Mouse (Mus musculus): Measurements from ENCODE around the gene Crat. TPM values are rescaled to one million over a fixed set of nuclear protein-coding genes. Genes with fewer than 3 reads are reported as not detected.
A peak's percentile ranks its signal among the peaks of the same experiment; 100 is the strongest.

The Crat gene
- polyA plus RNA-seq, 1 experiment: 22.5 TPM

GRCm38 (mm10) chr2:30440211-30440700 is 24.6 kb upstream of the Crat start:
- Histone ChIP-seq H3K27me3 (ENCODE audit: control insufficient read depth, insufficient read depth, insufficient read length) (no peaks in the 10 kb centered on the region), H3K36me3 (ENCODE audit: control insufficient read depth, insufficient read depth) (peaks cover 66% of the 10 kb centered on the region), H3K79me2 (ENCODE audit: control insufficient read depth, insufficient read depth) (peaks cover 27% of the 10 kb centered on the region), H3ac (ENCODE audit: control insufficient read depth, insufficient read length, low read depth) (peak overlapping the region; percentile 38), H3K79me3 (ENCODE audit: low read depth) (peaks cover 8% of the 10 kb centered on the region), H3K4me3 (ENCODE audit: insufficient read depth, poor library complexity, severe bottlenecking) (no peak overlapping the region)
- TF ChIP-seq CEBPB (IDR thresholded peaks at IDR 0.05; ENCODE audit: low read depth): no peak

DNA sequence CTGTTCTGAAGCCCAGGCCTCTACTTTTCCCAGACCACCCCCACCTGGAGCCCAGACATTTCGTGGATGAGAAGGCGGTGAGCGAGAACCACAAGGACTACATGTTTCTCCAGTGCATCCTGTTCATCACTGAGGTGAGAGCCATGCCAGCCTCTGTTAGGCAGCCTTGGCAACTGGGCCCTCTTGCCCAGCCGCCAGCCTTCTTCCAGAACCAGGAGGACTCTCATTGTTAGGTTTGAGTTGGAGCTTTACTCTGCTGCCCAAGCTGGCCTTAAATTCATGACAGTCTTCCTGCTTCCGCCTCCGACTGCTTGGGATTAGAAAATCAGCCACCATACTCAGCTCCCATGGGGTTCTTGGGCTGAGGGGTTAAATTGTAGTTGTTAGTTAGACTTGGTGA is 24.0 kb upstream of the Crat start:
- Histone ChIP-seq H3ac (ENCODE audit: control insufficient read depth, insufficient read length, low read depth) (no peak overlapping the region), H3K4me3 (ENCODE audit: insufficient read depth, poor library complexity, severe bottlenecking) (no peak overlapping the region), H3K79me3 (ENCODE audit: low read depth) (peaks cover 8% of the 10 kb centered on the region), H3K27me3 (ENCODE audit: control insufficient read depth, insufficient read depth, insufficient read length) (no peaks in the 10 kb centered on the region), H3K36me3 (ENCODE audit: control insufficient read depth, insufficient read depth) (peaks cover 65% of the 10 kb centered on the region), H3K79me2 (ENCODE audit: control insufficient read depth, insufficient read depth) (peaks cover 21% of the 10 kb centered on the region)
- no peak for TF ChIP-seq FOSL1 (IDR thresholded peaks at IDR 0.05; ENCODE audit: insufficient read depth, low read length, poor library complexity, severe bottlenecking)
- TF ChIP-seq CTCF (IDR thresholded peaks at IDR 0.05; ENCODE audit: control insufficient read depth, insufficient read depth, insufficient read length): no peak
- TF ChIP-seq MYOD1 (IDR thresholded peaks at IDR 0.05; ENCODE audit: control insufficient read depth, insufficient read length, low read depth): no peak
- no peak for TF ChIP-seq CEBPB (IDR thresholded peaks at IDR 0.05; ENCODE audit: low read depth)
- TF ChIP-seq MYOG (IDR thresholded peaks at IDR 0.05; ENCODE audit: control insufficient read depth, extremely low read depth, insufficient read length): no peak
- no peak for TF ChIP-seq MAX (IDR thresholded peaks at IDR 0.05)
- no peak for TF ChIP-seq USF1 (IDR thresholded peaks at IDR 0.05; ENCODE audit: low read depth)

DNA sequence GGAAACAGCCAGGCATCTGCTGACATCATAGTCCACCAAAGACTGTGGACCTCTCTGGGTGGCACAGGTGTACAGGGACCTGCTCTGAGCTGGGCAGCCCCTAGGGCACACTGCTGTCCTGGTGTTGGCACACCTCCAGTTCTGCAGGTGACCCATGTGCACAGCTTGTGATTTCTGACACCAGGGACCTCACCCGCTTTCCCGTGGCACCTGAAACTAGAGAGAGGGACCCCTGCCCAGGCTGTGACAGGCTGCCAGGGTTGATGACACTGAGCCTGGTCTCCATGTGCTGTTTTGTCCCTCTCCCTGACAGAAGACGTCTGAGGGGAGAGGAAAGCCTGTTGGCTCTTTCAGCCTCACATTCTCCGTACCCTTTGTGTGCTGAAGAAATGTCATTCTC is 22.2 kb upstream of the Crat start:
- H3K36me3 ChIP-seq (ENCODE audit: control insufficient read depth, insufficient read depth): peaks cover 65% of the 10 kb centered on the region
- no peaks in the 10 kb centered on the region for H3K79me3 ChIP-seq (ENCODE audit: low read depth)
- no peak for TF ChIP-seq CTCF (IDR thresholded peaks at IDR 0.05; ENCODE audit: control insufficient read depth, insufficient read depth, insufficient read length)
- H3K27me3 ChIP-seq (ENCODE audit: control insufficient read depth, insufficient read depth, insufficient read length): no peaks in the 10 kb centered on the region
- H3K79me2 ChIP-seq (ENCODE audit: control insufficient read depth, insufficient read depth): peaks cover 3% of the 10 kb centered on the region
- no peak overlapping the region for H3K4me3 ChIP-seq (ENCODE audit: insufficient read depth, poor library complexity, severe bottlenecking)
- no peak overlapping the region for H3ac ChIP-seq (ENCODE audit: control insufficient read depth, insufficient read length, low read depth)

GRCm38 (mm10) chr2:30436809-30437208 is 21.2 kb upstream of the Crat start:
- no peak for TF ChIP-seq FOSL1 (IDR thresholded peaks at IDR 0.05; ENCODE audit: insufficient read depth, low read length, poor library complexity, severe bottlenecking)
- no peak for TF ChIP-seq MAX (IDR thresholded peaks at IDR 0.05)
- no peak for TF ChIP-seq CEBPB (IDR thresholded peaks at IDR 0.05; ENCODE audit: low read depth)
- no peak for TF ChIP-seq CTCF (IDR thresholded peaks at IDR 0.05; ENCODE audit: control insufficient read depth, insufficient read depth, insufficient read length)
- Histone ChIP-seq H3K79me2 (ENCODE audit: control insufficient read depth, insufficient read depth) (no peaks in the 10 kb centered on the region), H3ac (ENCODE audit: control insufficient read depth, insufficient read length, low read depth) (no peak overlapping the region), H3K36me3 (ENCODE audit: control insufficient read depth, insufficient read depth) (peaks cover 66% of the 10 kb centered on the region), H3K27me3 (ENCODE audit: control insufficient read depth, insufficient read depth, insufficient read length) (no peaks in the 10 kb centered on the region), H3K4me3 (ENCODE audit: insufficient read depth, poor library complexity, severe bottlenecking) (no peak overlapping the region), H3K79me3 (ENCODE audit: low read depth) (no peaks in the 10 kb centered on the region)

- no peaks in the 10 kb centered on the region for H3K79me3 ChIP-seq (ENCODE audit: low read depth)
- no peaks in the 10 kb centered on the region for H3K27me3 ChIP-seq (ENCODE audit: control insufficient read depth, insufficient read depth, insufficient read length)
- H3K79me2 ChIP-seq (ENCODE audit: control insufficient read depth, insufficient read depth): no peaks in the 10 kb centered on the region
- no peak overlapping the region for H3K4me3 ChIP-seq (ENCODE audit: insufficient read depth, poor library complexity, severe bottlenecking)
- H3ac ChIP-seq (ENCODE audit: control insufficient read depth, insufficient read length, low read depth): no peak overlapping the region
- peaks cover 73% of the 10 kb centered on the region for H3K36me3 ChIP-seq (ENCODE audit: control insufficient read depth, insufficient read depth)
- TF ChIP-seq MAX (IDR thresholded peaks at IDR 0.05) (peak; percentile 10), CTCF (IDR thresholded peaks at IDR 0.05; ENCODE audit: control insufficient read depth, insufficient read depth, insufficient read length) (peak; percentile 35), MYOD1 (IDR thresholded peaks at IDR 0.05; ENCODE audit: control insufficient read depth, insufficient read length, low read depth) (no peak)
Measured at GRCm38 (mm10) chr2:30436156-30436545, 20.5 kb upstream of the Crat start.

DNA sequence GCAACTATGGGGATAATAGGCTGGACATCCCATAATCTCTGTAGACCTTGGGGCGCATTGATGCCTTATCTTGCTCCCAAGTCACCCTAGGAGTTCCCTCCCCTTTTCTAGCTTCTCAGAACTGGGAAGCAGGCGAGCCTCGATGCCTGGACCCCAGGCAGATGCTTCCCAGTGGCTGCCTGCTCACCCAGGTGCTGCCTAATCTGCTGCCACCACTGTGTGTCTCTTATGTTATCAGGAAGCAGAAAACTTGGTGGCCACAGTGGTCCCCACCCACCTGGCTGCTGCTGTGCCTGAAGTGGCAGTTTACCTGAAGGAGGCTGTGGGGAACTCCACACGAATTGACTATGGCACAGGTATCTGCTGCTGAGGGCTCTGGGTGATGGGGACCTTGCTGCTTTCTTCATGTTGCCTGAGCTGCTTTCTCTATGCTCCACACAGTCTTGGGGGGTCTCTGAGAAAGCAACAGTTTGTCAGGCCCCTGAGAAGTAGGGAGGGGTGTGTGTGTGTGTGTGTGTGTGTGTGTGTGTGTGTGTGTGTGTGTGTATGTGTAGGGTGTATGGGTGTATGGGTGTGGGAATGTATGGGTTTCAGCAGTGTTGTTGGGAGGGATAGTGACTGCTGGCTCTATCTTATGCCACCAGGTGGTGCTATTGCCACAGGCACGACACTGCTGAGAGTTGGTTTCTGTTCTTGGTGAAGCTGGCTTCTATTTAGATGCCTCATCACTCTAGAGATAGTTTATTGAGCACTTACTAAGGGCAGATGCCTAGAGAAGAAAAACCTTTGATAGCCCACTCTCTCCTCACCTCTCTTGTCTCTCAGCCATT is 19.9 kb upstream of the Crat start:
- no peaks in the 10 kb centered on the region for H3K79me3 ChIP-seq (ENCODE audit: low read depth)
- H3K4me3 ChIP-seq (ENCODE audit: insufficient read depth, poor library complexity, severe bottlenecking): no peak overlapping the region
- TF ChIP-seq MAX (IDR thresholded peaks at IDR 0.05) (peak; percentile 49), USF1 (IDR thresholded peaks at IDR 0.05; ENCODE audit: low read depth) (no peak), CEBPB (IDR thresholded peaks at IDR 0.05; ENCODE audit: low read depth) (no peak), CTCF (IDR thresholded peaks at IDR 0.05; ENCODE audit: control insufficient read depth, insufficient read depth, insufficient read length) (peak; percentile 87)
- H3K27me3 ChIP-seq (ENCODE audit: control insufficient read depth, insufficient read depth, insufficient read length): no peaks in the 10 kb centered on the region
- H3K79me2 ChIP-seq (ENCODE audit: control insufficient read depth, insufficient read depth): no peaks in the 10 kb centered on the region
- no peak overlapping the region for H3ac ChIP-seq (ENCODE audit: control insufficient read depth, insufficient read length, low read depth)
- peaks cover 75% of the 10 kb centered on the region for H3K36me3 ChIP-seq (ENCODE audit: control insufficient read depth, insufficient read depth)

Measured in C2C12 (cell line).